Mouse (Mus musculus): Measurements from ENCODE around the gene Rgl1.
"Not testable (repeated sequence)": the region's sequence is repeated elsewhere in the genome, so short reads cannot be mapped to it uniquely, and the experiment has no call there.

The Rgl1 gene

DNA sequence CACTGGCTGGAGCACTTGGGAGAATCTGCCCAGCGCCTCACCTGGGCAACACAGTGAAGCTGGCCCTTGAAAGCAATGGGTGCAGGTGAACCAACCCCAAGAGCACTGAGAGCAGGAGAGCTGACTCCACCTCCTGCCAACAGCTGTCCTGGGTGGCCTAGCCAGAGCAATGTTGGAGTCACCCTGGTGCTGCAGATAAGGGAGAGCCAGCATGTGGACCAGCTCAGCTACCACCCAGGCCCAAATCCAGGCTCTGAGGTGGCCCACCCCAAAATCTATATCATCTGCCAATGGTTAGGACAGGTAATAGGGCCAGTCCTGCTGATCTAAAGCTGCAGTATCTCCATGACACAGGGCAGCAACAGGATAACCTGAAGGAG lies 114.7 kb downstream of the Rgl1 start:
- DNase-seq = no peak

DNA sequence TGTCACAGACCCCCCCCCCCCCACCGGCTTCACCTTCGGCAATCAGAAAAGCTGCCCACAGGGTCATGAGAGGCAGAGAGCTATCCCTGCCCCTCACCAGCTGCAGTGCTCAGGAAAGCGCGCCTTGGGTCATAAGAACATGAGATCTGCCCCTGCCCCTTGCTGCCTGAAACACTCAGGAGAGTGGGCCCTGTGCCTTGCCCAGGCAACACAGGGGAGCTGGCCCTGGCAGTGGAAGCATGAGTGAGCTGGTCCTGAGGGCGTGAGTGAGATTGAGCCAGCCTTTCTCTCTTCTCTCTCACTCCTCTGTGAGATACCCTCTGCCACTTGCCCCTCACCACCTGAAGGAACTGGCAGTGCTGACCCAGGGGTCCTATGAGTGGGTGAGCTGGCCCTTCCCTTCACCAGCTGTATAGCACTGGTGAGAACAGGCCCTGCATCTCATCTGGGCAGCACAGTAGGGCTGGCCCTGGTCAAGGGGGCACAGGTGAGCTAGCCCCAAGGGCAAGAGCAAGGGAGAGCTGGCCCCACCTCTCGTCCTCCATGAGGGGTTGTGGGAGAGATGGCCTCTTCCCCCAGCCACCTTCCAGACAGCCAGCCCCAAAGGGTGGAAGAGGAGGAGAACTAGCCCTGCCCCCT lies 115.2 kb downstream of the Rgl1 start:
- DNase-seq = no peak

DNA sequence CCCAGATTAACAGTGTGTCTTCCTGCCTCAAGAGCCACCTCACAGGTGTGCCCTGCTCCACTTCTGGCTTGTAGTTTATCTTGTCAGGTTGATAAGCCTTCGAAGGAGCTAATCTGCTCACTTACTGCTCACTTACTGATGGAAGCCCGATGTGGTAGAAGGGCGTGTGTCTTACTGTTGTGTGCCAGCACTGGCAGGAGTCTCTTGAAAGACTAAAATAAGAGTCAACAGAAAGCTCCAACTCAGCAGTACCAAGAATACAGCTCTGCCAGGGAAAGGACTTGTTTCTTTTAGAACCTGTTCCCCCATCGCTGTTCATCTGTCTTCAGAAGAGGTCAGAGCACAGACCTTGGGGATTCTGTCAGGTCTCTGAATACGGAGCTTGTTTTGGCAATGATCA lies 118.1 kb downstream of the Rgl1 start:
- no peak for DNase-seq

DNA sequence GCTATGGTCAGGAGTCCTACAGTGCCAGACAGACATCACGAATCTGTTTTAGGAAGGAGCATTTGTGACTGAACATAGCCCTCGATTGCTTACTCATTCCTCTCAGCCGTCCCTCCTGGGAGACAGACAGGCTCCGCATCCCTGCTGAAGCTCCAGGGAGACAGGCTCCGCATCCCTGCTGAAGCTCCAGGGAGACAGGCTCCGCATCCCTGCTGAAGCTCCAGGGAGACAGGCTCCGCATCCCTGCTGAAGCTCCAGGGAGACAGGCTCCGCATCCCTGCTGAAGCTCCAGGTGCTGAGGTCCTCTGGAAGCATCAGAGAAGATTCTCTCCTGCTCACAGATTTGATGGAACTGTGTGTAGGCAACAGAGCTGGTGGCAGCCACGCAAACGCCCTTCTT lies 123.9 kb downstream of the Rgl1 start:
- not testable (repeated sequence) for DNase-seq

DNA sequence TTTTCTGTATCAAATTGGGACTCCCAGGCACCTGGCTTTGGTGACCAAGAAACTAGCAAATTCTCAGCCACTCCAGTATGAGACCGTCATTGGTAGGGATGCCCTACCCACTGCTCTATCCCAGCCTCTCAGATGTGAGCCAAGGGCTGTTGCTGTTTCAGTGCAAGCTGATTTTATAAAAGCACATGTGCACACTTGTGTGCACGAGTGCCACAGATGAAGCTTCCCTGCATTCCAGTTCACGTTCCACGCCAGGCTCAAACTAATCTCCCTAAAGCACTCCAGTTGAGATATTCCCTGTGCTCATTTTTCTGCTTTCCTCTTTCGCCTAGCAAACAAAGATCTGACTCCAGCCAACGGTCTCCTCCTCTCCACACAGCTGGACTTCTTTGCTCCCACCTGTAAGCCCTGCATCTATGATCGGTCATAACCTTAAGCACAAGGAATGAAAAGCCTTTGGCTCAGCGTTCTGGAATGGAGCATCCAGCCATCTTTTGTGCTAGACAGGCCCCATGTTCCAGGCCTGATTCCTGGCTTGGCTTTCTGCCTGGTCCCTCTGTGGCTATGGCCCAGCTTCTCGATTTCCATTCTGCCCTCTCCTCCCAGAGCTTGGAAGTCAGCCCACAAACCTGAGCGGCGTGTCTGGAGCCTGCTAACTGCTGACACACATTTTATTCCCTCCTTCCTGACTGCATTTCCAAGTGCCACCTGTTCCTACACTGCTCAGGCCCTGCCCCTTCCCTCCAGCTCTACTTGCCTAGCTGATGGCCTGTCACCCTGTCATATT lies 125.8 kb downstream of the Rgl1 start:
- peak; percentile 32 for DNase-seq

GRCm38 (mm10) chr1:152639344-152639743 lies 126.8 kb downstream of the Rgl1 start:
- DNase-seq = no peak

DNA sequence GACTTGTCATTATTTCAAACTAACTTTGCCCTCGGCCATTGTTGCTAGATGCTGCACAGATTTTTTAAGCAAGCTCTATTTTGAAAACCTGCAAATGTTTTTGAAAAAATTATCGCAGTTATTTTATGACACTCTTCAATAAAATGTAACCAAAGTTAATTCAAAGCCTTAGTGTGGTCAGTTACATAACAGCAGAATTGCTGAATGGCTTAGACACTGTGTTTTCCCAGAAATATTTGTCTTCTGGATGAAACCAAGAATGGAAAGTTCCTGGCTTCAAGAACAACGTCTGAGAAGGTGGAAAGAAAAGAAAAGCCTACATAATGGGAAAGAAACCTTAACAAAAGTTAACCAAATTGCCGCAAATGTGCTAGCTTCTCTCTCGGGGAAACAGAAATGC lies 131.5 kb downstream of the Rgl1 start:
- no peak for DNase-seq

DNA sequence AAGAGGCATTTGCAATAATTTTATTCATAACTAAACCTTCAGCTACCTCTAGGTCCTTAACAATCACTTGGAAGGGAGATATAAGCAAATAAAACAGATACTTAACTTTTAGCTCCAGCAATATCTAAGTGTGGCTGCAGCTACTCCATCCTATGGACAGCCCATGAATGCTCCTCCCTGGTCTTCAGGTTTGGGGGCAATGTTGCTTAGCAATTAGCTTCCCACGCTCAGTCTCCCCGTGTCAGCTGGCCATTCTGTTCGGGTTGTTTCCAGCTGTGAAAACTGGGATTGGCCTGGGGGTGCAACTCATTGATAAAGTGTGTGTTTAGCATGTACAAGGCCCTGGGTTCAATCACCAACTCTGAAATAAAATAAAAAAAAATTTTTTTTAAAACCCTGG lies 136.4 kb downstream of the Rgl1 start:
- DNase-seq = no peak

DNA sequence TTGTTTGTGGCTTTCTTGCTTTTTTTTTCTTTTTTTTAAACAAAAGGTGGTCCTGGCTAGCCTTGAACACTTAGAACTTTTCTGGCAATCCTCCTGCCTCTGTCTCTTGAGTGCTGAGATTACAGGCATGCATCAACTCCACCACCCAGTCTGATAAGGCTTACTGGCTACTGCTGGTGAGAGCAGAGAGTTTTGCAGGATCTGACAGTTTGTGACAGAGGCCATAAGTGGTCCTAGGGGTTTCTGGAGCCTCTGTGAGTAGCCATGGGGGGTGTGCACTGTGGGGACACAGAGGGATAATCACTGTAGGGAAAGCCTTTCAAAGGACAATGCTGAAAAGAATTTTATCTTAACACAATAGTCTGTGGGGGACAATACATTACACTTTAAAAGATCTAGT lies 140.5 kb downstream of the Rgl1 start:
- DNase-seq = no peak

DNA sequence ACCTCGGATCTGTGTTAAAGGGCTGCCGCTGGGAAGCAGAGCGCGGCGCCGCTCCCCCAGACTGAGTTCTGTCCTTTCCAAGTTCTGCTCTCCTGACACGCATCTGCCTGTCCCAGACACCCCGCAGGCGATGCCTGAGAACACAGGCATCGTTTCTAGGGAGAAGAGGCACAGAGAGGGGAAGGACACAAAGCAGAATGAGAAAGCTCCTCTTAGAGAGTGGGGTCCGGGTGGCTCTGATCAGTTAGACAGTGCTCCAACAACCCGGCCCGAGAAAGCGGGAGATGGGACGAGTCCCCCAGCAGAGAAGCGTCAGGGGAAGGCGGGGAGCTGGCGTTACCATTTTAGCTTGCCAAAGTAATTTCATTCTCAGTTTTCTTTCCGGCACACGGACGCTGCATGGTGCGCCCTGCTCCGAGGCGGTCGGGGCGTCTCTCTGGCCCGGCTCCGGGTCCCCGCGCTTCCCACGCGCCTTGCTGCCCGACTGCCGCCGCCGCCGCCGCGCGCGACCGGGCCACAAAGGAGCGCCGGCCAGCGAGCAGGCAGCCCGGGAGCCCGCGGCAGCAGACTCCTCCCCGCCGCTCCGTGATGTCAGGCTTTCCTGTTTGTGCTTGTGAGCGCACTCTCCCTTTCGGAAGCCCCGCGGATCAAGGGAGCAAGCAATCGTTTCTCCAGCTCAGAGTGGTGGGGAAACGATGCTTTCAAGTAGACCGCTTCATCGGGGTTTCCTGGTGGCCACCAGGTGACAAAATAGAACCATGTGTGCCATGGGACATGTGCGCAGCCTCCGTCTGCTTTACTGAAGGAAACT lies 141.3 kb downstream of the Rgl1 start:
- peak; percentile 62 for DNase-seq

DNA sequence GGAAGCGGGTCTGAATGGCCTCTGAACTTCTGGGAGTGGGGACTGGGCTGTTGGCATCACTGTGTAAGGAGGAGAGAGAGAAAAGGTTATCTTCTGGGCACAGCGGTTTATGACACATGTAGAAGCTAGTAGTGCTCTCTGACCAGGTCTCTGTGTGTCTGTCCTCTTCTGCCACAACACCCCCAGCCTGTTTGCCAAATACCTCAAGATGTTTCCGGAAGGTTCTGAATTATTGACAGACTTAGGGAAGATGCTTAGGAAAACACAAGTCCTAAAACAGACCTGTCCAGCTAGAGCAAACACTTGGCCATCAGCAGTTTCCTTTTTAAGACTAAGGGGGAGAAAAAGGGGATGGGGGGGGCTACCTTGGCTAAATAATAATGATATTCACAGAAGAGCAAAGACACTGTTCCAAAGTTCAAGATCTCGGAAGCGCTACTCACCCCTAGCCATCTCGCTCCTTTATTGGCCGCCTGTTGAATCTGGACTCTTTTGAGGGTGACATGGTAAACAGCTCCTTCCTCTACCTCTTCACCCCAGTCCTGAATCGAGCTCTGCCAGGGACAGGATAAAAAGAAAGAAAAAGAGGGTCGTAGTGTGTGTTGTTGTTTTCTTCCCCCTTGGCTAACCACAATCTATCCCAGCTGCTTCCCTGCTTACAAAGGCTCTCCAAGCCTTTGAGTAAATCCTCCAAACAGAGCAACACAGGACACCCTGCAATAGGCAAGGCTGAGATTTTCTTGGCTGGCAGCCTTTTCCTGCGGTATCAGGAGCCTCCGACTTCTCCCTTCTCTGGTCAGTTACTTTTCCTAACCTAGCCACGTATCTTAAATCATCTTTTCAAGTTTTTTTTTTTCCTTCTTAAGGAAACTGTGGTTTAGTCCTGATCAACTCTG lies 142.5 kb downstream of the Rgl1 start:
- no peak for DNase-seq

- no peak for DNase-seq
These were observed 143.4 kb downstream of the Rgl1 start for GRCm38 (mm10) chr1:152622765-152623211.

- DNase-seq = no peak
These were observed 144.5 kb downstream of the Rgl1 start for GRCm38 (mm10) chr1:152621624-152622023.

- DNase-seq = no peak
These were observed 146.8 kb downstream of the Rgl1 start for GRCm38 (mm10) chr1:152619396-152619795.

GRCm38 (mm10) chr1:152618896-152619295 lies 147.3 kb downstream of the Rgl1 start:
- DNase-seq = no peak

DNA sequence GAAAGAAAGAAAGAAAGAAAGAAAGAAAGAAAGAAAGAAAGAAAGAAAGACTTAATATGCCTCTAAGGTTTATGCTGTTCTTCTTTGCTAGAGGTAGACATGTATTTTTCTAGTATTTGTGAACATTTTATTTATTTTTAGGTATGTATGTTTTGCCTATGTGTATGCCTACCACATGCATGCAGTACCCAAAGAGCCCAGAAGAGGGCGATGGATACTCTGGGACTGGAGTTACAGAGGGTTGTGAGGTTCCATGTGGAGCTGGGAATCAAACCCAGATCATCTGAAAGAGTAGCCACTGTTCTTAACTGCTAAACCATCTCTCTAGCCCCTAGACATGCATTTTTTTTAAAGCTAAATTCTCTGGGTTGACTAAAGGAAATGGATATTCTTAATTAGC lies 147.8 kb downstream of the Rgl1 start:
- DNase-seq = no peak

- peak; percentile 38 for DNase-seq
These were observed 148.3 kb downstream of the Rgl1 start for GRCm38 (mm10) chr1:152617745-152618342.

GRCm38 (mm10) chr1:152616777-152617057 lies 149.4 kb downstream of the Rgl1 start:
- no peak for DNase-seq

DNA sequence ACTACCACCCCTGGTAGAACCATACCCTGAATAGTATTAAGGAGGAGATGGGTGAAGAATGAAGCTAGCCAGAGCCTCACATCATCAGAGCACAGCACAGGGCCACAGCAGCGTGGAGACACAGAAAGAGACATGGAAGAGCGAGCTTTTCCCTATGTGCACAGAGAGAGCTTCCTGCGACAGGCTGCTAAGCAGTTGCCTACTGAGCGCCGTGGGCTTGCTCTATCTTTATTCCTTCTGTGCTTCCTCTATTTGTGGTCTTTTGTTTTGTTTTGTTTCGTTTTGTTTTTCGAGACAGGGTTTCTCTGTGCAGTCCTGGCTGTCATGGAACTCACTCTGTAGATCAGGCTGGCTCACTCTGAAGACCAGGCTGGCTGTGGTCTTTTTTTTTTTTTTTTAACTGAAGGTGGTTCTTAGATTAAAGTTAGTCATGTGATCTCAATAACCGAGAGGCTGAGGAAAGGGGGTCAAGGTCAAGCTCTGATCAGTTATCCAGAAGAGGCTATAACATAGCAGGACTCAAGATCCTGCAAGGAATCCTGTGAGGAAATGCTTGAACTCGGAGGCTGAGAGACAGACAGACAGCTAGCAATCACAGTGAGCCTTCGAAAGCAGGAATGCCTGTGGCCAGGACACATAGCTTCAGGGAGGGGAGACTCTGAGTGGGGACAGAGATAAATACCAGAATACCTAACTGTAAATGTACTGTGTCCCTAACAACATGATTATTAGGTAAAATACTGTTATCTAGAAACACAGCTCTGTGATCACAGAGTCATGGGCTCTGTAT lies 150.0 kb downstream of the Rgl1 start:
- no peak for DNase-seq

DNA sequence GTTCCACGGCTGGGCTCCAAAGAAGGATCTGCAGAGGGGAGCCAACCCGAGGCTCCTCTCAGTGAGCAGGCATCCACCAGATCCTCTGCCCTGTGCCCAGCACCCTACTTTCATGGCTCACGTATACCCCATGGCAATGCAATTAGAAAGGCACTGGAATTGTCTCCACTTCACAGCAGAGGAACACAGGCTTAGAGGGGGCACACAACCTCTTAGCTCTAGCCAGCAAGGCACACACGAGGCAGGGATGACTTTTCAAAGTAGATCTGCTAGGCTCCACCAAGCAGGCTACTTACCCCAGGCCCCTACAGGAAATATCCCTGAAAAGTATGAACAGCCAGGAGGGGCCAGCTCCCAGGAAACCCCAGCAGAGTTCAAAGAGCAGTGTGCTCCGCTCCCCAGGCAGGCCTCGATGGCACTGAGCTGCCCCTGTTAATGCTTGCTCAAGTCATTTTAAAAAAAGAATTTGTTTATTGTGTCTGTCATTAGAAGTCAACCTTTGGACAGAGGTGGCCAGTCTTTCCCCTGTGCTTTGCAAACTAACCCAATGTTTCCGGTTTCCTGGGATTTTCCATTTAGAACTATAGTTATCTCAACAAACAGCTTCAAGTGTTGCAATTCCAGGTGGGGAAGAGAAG lies 151.3 kb downstream of the Rgl1 start:
- no peak for DNase-seq

Measured in liver (tissue).